Mouse (Mus musculus) CD8-positive naive resting alpha-beta T cell, adult 2 months (primary cell): ENCODE results near the gene Ltc4s.

Experiments used
- DNase-seq, 2 experiments: peaks; one replicate each; pipeline ENCODE4 v3.0.0; 2022; ENCODE audit warnings: low read depth in 2 of 2, low spot score in 2 of 2

The Ltc4s gene

GRCm38 (mm10) chr11:50201590-50201989 lies 36.8 kb downstream of the Ltc4s start:
- no peak for DNase-seq

- no peak for DNase-seq
Observed at GRCm38 (mm10) chr11:50200613-50201012, 37.8 kb downstream of the Ltc4s start.

DNA sequence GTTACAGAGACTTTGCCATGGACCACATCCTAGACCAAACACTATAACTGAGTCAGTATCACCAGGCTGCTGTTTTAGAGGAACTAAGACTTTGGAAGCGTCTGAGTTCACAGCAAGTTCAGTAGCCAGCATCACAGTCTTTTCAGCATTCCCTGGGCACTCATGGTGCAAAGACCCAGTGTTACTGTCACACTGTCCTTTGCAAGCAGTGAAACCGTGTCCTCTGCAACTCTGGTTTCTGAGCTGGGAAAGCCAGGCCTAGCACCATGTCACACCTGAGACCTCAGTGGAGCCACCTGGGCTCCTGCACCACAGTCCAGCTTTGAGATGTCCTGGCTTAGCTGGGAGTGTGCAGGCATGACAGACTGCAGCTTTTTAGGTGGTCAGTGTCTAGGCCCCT lies 39.5 kb downstream of the Ltc4s start:
- DNase-seq: no peak

GRCm38 (mm10) chr11:50198219-50198846 lies 40.1 kb downstream of the Ltc4s start:
- no peak for DNase-seq

- no peak for DNase-seq
Observed at GRCm38 (mm10) chr11:50197500-50197899, 40.9 kb downstream of the Ltc4s start.

DNA sequence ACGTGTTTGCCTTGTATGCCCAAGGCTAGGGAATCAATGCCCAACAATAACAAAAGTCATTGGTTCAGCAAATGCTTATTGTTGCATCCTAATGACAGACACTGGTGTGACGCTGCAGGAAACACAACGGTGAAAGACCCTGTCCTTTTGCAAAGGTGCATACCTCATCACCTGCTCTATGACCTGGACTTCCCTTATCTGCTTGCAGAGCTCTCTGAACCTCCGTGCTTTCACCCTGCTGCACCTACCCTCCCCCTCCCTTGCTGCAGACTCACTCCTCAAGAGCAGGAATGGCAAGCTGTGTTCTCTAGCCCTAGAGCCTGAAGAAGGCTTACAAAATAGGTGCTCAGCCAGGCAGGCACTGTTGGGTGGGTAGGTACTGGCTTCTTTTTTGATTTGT lies 43.6 kb downstream of the Ltc4s start:
- no peak for DNase-seq

- DNase-seq: no peak
Observed at GRCm38 (mm10) chr11:50194070-50194469, 44.3 kb downstream of the Ltc4s start.

DNA sequence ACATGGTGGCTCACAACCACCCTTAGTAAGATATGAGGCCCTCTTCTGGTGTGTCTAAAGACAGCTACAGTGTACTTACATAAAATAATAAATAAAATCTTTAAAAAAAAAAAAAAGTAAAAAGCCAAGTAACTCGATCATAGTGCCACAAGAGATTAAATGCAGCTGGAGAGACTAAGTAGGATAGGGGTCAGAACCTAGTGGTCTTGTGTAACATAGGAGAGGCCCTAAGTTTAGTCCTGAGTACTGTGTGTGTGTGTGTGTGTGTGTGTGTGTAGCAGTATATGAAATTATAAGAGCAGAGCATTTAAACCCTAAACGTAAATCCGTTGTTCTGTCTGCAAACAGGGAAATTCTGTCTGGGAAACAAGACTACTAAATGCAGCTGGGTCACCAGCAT lies 46.1 kb downstream of the Ltc4s start:
- DNase-seq: no peak

- no peak for DNase-seq
Observed at GRCm38 (mm10) chr11:50190362-50190761, 48.1 kb downstream of the Ltc4s start.

DNA sequence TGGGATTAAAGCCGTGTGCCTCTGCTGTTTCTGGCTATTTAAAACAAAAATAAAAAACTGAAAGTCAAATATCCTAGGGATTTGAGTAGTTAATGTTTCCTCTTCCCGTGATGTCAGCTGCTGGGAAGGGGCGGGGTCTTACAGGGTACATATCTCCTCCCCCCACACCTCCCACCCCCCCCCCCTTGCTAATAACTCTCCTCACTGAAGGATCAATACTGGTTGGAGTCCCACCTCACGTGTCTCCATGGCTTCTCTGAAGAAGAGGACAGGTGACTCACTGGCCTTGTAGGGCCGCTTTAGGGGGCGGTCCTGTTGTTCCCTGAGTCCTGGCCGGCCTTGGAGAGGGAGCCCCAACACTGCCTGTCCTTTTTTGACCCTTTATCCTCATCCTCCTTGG lies 49.7 kb downstream of the Ltc4s start:
- no peak for DNase-seq
